Comparison of ENCODE assay signal across 8 mouse cellular contexts in genomic region chr4:152324641-152325562, GRCm38 (mm10). TPM values are rescaled to one million over a fixed set of nuclear protein-coding genes. Genes with fewer than 3 reads are reported as not detected.
DNase-seq lines count a peak whose midpoint lies in the region; ATAC-seq and TF ChIP-seq lines count a peak whose summit lies in the region.

No protein-coding gene starts in this region.

- peak overlapping the region; percentile 19; the same call in 1 of the 2 replicates for H3K4me2 ChIP-seq in forebrain, embryonic 11.5 days (ENCODE audit: low read depth, low read length, severe bottlenecking)
- H3K4me2 ChIP-seq in liver, embryonic 15.5 days, result peak overlapping the region; percentile 87

- ATAC-seq in forebrain, embryonic 11.5 days (replicated peaks; ENCODE audit: low FRiP score), result peak; percentile 34
- peak; percentile 34 for ATAC-seq in liver, embryonic 15.5 days (ENCODE audit: insufficient read depth)

- no peak overlapping the region for H3ac ChIP-seq in C2C12 (ENCODE audit: control insufficient read depth, insufficient read length, low read depth)

- peaks cover 30% of the 10 kb centered on the region for H3K36me3 ChIP-seq in C2C12 (ENCODE audit: control insufficient read depth, insufficient read depth)
- H3K36me3 ChIP-seq in forebrain, embryonic 11.5 days (ENCODE audit: control insufficient read depth, insufficient read depth, low read length), result peaks cover 2% of the 10 kb centered on the region; the same call in 1 of the 2 replicates
- H3K36me3 ChIP-seq in liver, embryonic 15.5 days (replicated peaks), result peaks cover 24% of the 10 kb centered on the region

- H3K4me3 ChIP-seq in cerebellum, adult 2 months (replicated peaks; ENCODE audit: insufficient read depth, low read depth, low read length), result peak overlapping the region; percentile 55
- peak overlapping the region; percentile 24 for H3K4me3 ChIP-seq in C2C12 (ENCODE audit: insufficient read depth, poor library complexity, severe bottlenecking)
- peak overlapping the region; percentile 72 for H3K4me3 ChIP-seq in forebrain, embryonic 11.5 days (ENCODE audit: low read depth, low read length)
- H3K4me3 ChIP-seq in liver, embryonic 15.5 days (replicated peaks), result peak overlapping the region; percentile 98

- WGBS in cerebellum, adult 2 months, result 49% methylated on average over 16 of the region's 16 CpGs
- WGBS in forebrain, embryonic 11.5 days, result 60% methylated on average over 16 of the region's 16 CpGs
- 44% methylated on average over 16 of the region's 16 CpGs for WGBS in liver, embryonic 15.5 days (ENCODE audit: insufficient replicate concordance)

- no peaks in the 10 kb centered on the region for H3K27me3 ChIP-seq in cerebellum, adult 2 months (ENCODE audit: control insufficient read depth, insufficient read depth, low read length)
- H3K27me3 ChIP-seq in C2C12 (ENCODE audit: control insufficient read depth, insufficient read depth, insufficient read length), result no peaks in the 10 kb centered on the region
- no peaks in the 10 kb centered on the region for H3K27me3 ChIP-seq in forebrain, embryonic 11.5 days (ENCODE audit: control insufficient read depth, insufficient read depth, low read length)
- H3K27me3 ChIP-seq in liver, embryonic 15.5 days, result peaks cover 4% of the 10 kb centered on the region; the same call in 1 of the 2 replicates

- H3K27ac ChIP-seq in cerebellum, adult 2 months (ENCODE audit: insufficient read depth, low read length), result no peak overlapping the region
- no peak overlapping the region for H3K27ac ChIP-seq in forebrain, embryonic 11.5 days (ENCODE audit: low read depth, low read length)
- peak overlapping the region; percentile 77; the same call in 1 of the 2 replicates for H3K27ac ChIP-seq in liver, embryonic 15.5 days (replicated peaks)

- H3K79me2 ChIP-seq in C2C12 (ENCODE audit: control insufficient read depth, insufficient read depth), result peaks cover 43% of the 10 kb centered on the region

- no peaks in the 10 kb centered on the region for H3K9me3 ChIP-seq in forebrain, embryonic 11.5 days (ENCODE audit: control insufficient read depth, low read length)
- H3K9me3 ChIP-seq in liver, embryonic 15.5 days (replicated peaks), result no peaks in the 10 kb centered on the region

- peaks cover 5% of the 10 kb centered on the region; the same call in 1 of the 2 replicates for H3K4me1 ChIP-seq in cerebellum, adult 2 months (ENCODE audit: control insufficient read depth, insufficient read depth, low read length)
- H3K4me1 ChIP-seq in forebrain, embryonic 11.5 days (replicated peaks; ENCODE audit: control insufficient read depth, insufficient read depth, low read length), result peaks cover 4% of the 10 kb centered on the region; the same call in 1 of the 2 replicates
- peaks cover 41% of the 10 kb centered on the region for H3K4me1 ChIP-seq in liver, embryonic 15.5 days (replicated peaks)

- no peak for TF ChIP-seq CTCF in cerebellum, adult 2 months (IDR thresholded peaks at IDR 0.05; ENCODE audit: borderline replicate concordance, insufficient read depth, low read depth, low read length)
- TF ChIP-seq CTCF in C2C12 (IDR thresholded peaks at IDR 0.05; ENCODE audit: control insufficient read depth, insufficient read depth, insufficient read length), result no peak

- H3K79me3 ChIP-seq in C2C12 (ENCODE audit: low read depth), result peaks cover 40% of the 10 kb centered on the region

- DNase-seq in cerebellum, adult 2 months, result no peak
- no peak for DNase-seq in cerebellum, postnatal 10 days
- no peak for DNase-seq in forebrain, embryonic 11.5 days (ENCODE audit: low spot score)
- DNase-seq in layer of hippocampus, postnatal 10 days (ENCODE audit: low spot score in 2 of 2), result no peak
- DNase-seq in spleen, postnatal 4 days (ENCODE audit: low spot score in 2 of 2), result no peak
- DNase-seq in right cerebral cortex, postnatal 10 days (ENCODE audit: low spot score in 2 of 2), result no peak

- no peak for TF ChIP-seq POLR2A in cerebellum, adult 2 months (IDR thresholded peaks at IDR 0.05; ENCODE audit: borderline replicate concordance, insufficient read depth, low read length)

- H3K9ac ChIP-seq in forebrain, embryonic 11.5 days (ENCODE audit: low read length), result no peak overlapping the region; the same call in 1 of the 2 replicates
- peak overlapping the region; percentile 93; the same call in 1 of the 2 replicates for H3K9ac ChIP-seq in liver, embryonic 15.5 days

TF ChIP-seq in C2C12, 6 proteins besides CTCF, POLR2A, EP300 and RAD21:
- TF ChIP-seq USF1 (IDR thresholded peaks at IDR 0.05; ENCODE audit: low read depth) (no peak), MYOD1 (IDR thresholded peaks at IDR 0.05; ENCODE audit: control insufficient read depth, insufficient read length, low read depth) (no peak)

RNA-seq across cellular contexts. Expression of gene Rpl22, which starts 0.6 kb away (rescaled TPM):
- polyA plus RNA-seq in cerebellum, adult 2 months (2012; rRNA removed), result 162 and 187 TPM in 2 replicates
- 1,836 TPM for polyA plus RNA-seq in C2C12 (2012; fragmentation: generic; extraction: Trizol)
- polyA plus RNA-seq in forebrain, embryonic 11.5 days (2014; fragmentation: Nextera tagmentation; extraction: Ambion mirVana), result 310 and 360 TPM in 2 replicates
- polyA plus RNA-seq in liver, embryonic 15.5 days (2015; fragmentation: Nextera tagmentation; extraction: Ambion mirVana), result 146 and 201 TPM in 2 replicates
- total RNA-seq in layer of hippocampus, postnatal 10 days (2021), result 100 to 1,000 TPM; 283 to 319 TPM

RNA-seq across cellular contexts. Expression of gene Rnf207, which starts 6.1 kb away (rescaled TPM):
- 7.2 and 11.8 TPM in 2 replicates for polyA plus RNA-seq in cerebellum, adult 2 months (2012; rRNA removed)
- polyA plus RNA-seq in C2C12 (2012; fragmentation: generic; extraction: Trizol), result 0.23 TPM
- polyA plus RNA-seq in forebrain, embryonic 11.5 days (2014; fragmentation: Nextera tagmentation; extraction: Ambion mirVana), result 0.60 and 1.2 TPM in 2 replicates
- 0.08 TPM in 1 of 2 replicates, not detected in the other for polyA plus RNA-seq in liver, embryonic 15.5 days (2015; fragmentation: Nextera tagmentation; extraction: Ambion mirVana)
- 1 to 10 TPM; 3.1 to 4.0 TPM for total RNA-seq in layer of hippocampus, postnatal 10 days (2021)

RNA-seq across cellular contexts. Expression of gene Chd5, which starts 13.5 kb away (rescaled TPM):
- 20.9 and 25.9 TPM in 2 replicates for polyA plus RNA-seq in cerebellum, adult 2 months (2012; rRNA removed)
- 0.22 TPM for polyA plus RNA-seq in C2C12 (2012; fragmentation: generic; extraction: Trizol)
- 1.3 and 1.5 TPM in 2 replicates for polyA plus RNA-seq in forebrain, embryonic 11.5 days (2014; fragmentation: Nextera tagmentation; extraction: Ambion mirVana)
- 0.03 and 0.16 TPM in 2 replicates for polyA plus RNA-seq in liver, embryonic 15.5 days (2015; fragmentation: Nextera tagmentation; extraction: Ambion mirVana)
- total RNA-seq in layer of hippocampus, postnatal 10 days (2021), result 100 to 1,000 TPM; 189 to 192 TPM

RNA-seq across cellular contexts. Expression of gene Icmt, which starts 27.9 kb away (rescaled TPM):
- 160 and 188 TPM in 2 replicates for polyA plus RNA-seq in cerebellum, adult 2 months (2012; rRNA removed)
- 34.1 TPM for polyA plus RNA-seq in C2C12 (2012; fragmentation: generic; extraction: Trizol)
- polyA plus RNA-seq in forebrain, embryonic 11.5 days (2014; fragmentation: Nextera tagmentation; extraction: Ambion mirVana), result 22.1 and 23.6 TPM in 2 replicates
- 7.6 TPM in 2 replicates for polyA plus RNA-seq in liver, embryonic 15.5 days (2015; fragmentation: Nextera tagmentation; extraction: Ambion mirVana)
- total RNA-seq in layer of hippocampus, postnatal 10 days (2021), result 10 to 100 TPM; 27.9 to 33.9 TPM

RNA-seq across cellular contexts. Expression of gene Hes3, which starts 33.4 kb away (rescaled TPM):
- polyA plus RNA-seq in cerebellum, adult 2 months (2012; rRNA removed), result 55.1 and 62.7 TPM in 2 replicates
- polyA plus RNA-seq in C2C12 (2012; fragmentation: generic; extraction: Trizol), result not detected
- 0.53 and 1.0 TPM in 2 replicates for polyA plus RNA-seq in forebrain, embryonic 11.5 days (2014; fragmentation: Nextera tagmentation; extraction: Ambion mirVana)
- not detected in 2 replicates for polyA plus RNA-seq in liver, embryonic 15.5 days (2015; fragmentation: Nextera tagmentation; extraction: Ambion mirVana)
- total RNA-seq in layer of hippocampus, postnatal 10 days (2021), result not detected

Comparison
In these comparisons a context has a peak if more than half of its experiments do, and no peak if none do; other contexts are left out.
1. H3K4me3 ChIP-seq: peak in every context shown above with its lines; median percentile 98 in liver, embryonic 15.5 days; 72 in forebrain, embryonic 11.5 days; 55 in cerebellum, adult 2 months; 24 in C2C12.